Mouse (Mus musculus) liver, adult 2 months (tissue): ENCODE measurements around the gene Tcte3.

Source experiments
- CTCF ChIP-seq: fragments of 200-500 bp; IDR thresholded peaks from 2 replicates; pipeline ENCODE4 v1.5.1; 2011; ENCODE audit warnings: low read depth, low read length, control low read depth
- POLR2A ChIP-seq: fragments of 200-500 bp; IDR thresholded peaks from 2 replicates; pipeline ENCODE4 v1.6.1; 2011; ENCODE audit warnings: low read length, control low read depth; ENCODE audit not compliant: insufficient read depth; ENCODE audit errors: extremely low read depth

DNA sequence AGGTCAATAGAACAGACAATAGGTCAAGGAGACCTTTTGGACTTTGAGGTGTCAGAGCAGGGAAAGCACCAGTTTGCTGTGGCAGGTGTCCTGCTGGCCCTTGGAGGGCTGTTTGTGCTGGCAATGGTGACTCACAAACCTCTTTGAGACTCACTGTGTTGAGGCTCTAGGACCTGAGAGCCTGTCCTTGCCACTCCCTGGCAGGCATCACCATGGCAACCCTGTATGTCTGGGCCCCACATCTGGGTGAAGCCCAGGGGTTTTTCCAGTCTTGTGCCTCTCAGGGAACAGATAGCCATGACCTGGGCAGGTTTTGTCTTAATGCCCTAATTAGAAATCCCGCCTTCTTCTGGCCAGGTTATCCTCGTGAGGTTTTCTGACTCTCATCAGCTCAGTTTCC lies 46.9 kb upstream of the Tcte3 start:
- no peak for TF ChIP-seq POLR2A
- TF ChIP-seq CTCF, result no peak
